Mouse (Mus musculus) left cerebral cortex, postnatal 25 days (tissue): ENCODE results near the gene Lyrm2. TPM values are rescaled to one million over a fixed set of nuclear protein-coding genes. Genes with fewer than 3 reads are reported as not detected.

ENCODE experiments used
- DNase-seq, 2 experiments: peaks; one replicate each; pipeline ENCODE4 v3.0.0; 2022; ENCODE audit warnings: low spot score in 2 of 2, mixed read lengths in 1 of 2
- intact Hi-C: fragments of 180-260 bp; cut with DNase I; formaldehyde crosslinking; loops from one replicate; pipeline ENCODE4 v1.15.1; 2025
- total RNA-seq, 2 experiments: library from RNA; stranded (reverse); gene quantifications; 2 replicates each; pipeline ENCODE4 v1.2.3; 2021

Lyrm2 gene
- 10 to 100 TPM; 31.8 to 33.0 TPM for total RNA-seq

DNA sequence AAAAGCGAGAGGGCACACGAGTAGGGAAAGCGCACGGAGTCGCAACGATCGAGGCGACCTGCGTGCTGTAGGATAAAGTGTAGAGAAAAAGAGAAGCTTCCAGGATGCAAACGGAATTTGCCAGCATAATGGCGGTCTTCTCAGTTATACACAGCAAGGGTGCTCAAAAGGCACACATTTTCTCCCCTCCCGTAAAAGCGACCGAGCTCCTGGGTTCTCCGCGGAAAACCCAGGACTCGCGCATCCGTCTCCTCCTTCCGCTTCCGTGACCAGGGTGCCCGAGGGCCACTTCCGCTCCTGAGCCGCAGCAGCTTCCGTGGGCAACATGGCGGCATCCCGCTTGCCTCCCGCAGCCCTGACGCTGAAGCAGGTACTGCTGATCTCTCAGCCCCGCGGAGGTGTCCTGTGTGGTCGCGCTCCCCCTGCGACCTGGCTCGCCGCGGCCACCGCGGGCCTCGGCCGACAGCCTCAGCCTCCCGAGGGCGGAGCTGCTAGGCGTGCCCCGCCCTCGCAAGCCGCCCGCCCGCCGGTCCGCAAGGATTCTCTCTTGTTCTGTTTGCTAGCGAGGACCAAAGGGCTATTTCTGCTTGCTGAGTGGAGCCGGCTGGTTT lies at the start of gene Lyrm2:
Lyrm2 (plus strand) TSS at position 288 of the 611 bp plus-strand sequence.
- peak; percentile 85 to 89 for DNase-seq
- intact Hi-C loops: loop anchor here (2.0 kb wide), 1 partner anchor 151 kb away; the partner anchor contains the start of gene Ankrd6

DNA sequence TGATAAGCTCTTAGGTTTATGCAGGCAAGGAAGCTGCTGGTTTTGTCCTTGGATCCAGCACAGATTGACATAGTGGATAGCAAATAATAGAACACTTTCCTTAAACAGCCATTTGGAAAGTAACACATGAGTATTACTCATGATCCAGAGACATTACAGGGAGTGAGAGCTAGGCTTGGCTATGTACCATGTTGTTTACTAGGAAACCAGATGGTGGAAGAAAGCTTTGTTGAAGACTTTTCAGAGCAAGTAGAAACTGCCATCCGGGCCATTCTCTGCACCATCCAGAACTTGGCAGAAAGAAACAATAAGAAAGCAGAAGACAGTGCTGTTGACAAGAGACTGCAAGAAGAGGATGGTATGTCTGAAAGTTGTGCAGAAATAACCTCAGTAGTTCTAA lies 49.3 kb upstream of the Lyrm2 start:
- intact Hi-C loops: loop anchor here (5.0 to 10.0 kb wide), 2 partner anchors 202 to 364 kb away; partner anchors contain the start of gene Ankrd6
- DNase-seq: peak in 1 of 2 experiments; percentile 72

DNA sequence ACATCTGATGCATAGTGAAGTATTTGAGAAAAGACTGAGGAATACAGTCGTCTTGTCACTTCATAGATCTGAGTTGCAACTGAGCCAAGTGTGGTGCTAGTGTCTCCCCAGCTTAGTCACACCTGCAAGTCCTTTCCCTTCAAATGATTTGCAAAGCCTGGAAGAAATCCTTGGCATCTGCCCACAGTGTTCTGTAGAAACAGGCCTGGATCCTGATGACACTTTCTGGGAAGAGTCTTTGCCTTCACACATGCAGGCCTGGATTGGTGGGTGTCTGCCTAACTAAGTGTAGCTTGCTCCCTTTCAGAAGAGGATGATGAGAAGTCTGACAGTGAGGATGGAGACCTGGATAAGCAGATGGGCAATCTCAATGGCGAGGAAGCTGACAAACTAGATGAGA lies 42.6 kb upstream of the Lyrm2 start:
- intact Hi-C loops: loop anchor here (10.0 kb wide), 1 partner anchor 357 kb away; no protein-coding TSS in a partner anchor
- DNase-seq: peak; percentile 35 to 84

DNA sequence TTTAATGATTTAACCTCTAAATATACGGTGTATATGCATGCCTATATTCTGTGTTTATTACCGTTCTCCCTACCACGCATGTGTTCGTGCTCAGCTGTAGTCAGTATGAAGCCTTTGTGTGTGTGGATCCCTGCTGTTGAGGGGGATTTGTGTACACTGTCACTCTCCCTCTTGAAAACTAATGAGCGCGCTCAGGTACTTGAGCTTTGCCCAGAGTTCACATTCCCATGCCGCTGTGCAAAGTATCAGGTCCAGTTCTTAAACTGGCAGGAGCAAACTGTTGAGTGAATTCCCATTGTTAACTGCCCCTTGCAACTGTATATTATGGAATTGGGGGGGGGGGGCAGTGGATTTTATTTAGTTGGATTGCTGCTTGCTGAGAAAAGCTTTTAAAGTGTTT lies 32.6 kb upstream of the Lyrm2 start:
- intact Hi-C loops: no loop called here
- no peak for DNase-seq

DNA sequence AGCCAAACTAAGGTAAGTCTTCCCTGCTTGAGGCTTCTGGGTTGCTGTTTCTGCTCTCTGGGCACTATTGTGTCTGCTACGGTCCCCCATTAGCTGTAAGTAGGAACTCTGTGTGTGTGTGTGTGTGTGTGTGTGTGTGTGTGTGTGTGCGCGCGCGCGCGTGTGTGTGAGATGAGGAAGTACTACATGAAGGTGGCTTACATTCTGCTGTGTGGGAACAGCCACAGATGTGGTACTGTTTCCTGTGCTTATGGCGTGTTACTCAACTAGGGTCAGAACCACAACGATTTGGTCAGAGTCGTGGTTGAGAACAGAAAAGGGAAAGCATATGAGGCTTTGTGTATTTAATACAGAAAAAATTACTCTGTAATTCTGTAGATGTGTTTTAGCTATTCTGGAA lies 32.0 kb upstream of the Lyrm2 start:
- DNase-seq: no peak
- intact Hi-C loops: no loop called here

DNA sequence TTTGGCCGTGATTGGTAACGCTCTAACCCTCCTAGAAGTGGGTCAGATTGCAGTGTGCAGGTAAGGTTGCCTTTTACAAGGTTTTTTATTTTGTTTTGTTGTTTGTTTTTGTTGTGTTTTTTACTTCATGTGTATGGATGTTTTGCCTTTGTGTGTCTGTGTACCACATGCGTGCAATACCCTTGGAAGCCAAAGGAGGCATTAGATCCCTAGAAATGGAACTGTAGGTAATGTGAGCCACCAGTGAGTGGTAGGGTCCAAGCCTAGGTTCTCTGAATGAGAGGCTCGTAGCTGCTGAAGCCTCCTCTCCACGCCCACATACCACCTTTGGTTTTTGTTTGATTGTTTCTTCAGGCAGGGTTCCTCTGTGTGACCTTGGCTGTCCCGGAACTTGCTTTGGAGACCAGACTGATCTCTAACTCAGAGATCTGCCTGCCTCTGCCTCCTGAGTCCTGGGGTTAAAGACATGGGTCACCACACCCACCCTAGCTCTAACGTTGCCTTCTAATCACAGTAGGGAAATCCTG lies 29.7 kb upstream of the Lyrm2 start:
- intact Hi-C loops: no loop called here
- DNase-seq: no peak

DNA sequence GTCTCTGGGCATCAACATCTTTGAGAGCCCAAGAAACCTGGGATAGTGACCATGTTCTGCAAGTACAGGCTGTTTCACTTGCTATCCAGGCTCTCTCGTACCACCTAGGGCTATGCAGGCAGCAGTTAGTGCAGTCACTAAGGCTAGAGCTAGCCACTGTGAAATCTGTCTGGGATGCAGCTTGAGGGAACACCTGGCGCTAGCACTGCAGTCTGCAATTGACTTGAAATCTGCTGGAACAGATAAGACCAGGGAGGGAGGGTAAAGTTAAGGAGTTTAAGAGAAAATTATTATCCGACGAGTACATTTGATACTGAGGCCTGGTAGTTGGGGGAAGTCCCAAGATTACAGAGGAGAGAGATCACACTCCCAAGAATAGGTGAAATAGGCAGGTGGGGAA lies 20.1 kb upstream of the Lyrm2 start:
- no peak for DNase-seq
- intact Hi-C loops: no loop called here

DNA sequence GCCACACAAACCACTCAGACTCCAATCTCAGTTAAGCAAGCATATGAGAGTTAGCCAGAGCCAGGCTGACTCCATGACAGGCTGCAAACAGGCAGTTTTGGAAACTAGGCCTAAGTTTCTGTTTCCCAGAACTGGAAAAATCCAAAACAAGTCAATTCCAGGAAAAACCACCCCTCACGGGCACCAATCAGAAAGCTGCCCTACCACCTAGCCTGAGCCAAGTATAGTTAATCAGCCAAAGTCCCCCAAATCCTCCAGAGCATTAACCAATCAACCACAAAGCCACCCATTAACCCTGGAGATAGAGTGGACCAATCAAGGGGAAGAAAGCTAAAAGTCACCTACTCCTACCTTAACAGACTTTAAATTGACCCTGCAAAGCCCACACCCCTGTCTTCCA lies 12.9 kb upstream of the Lyrm2 start:
- intact Hi-C loops: no loop called here
- no peak for DNase-seq

DNA sequence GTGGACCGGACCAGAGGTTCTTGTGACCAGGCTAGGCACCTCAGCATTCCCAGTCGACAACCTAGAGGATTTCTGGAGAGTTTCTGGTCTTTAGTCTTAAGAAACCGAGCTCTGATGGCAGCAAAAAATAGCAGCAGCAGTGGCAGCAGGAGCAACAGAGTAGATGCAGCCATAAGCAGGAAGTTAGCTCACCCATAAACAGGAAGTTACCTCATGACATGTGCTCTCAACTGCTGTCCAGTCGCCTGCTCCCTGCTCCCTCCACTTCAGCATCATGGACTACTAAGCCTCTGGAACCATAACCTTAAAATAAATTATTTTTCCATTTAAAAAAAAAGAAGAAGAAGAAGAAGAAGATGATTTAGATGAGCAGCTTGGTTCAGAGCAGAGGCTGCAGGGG lies 11.0 kb upstream of the Lyrm2 start:
- intact Hi-C loops: no loop called here
- no peak for DNase-seq

DNA sequence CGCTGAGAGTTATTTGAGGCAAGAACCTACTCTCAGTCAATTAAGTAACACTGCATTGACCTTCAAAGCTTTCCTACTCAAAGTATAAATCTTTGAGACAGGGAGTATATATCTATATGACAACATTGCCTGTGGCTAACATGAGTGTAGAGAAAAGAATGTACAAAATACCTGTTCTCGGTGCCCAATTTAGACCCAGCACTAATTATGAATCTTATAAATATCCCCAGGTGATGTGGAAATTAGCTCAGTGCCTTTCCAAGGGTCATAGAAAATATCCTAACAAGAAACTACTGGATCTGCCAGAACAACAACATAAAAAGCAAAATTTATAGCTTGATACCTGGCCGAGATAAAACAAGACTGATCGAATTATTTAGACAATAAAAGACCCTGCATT lies 1.1 kb upstream of the Lyrm2 start:
- no peak for DNase-seq
- intact Hi-C loops: no loop called here

DNA sequence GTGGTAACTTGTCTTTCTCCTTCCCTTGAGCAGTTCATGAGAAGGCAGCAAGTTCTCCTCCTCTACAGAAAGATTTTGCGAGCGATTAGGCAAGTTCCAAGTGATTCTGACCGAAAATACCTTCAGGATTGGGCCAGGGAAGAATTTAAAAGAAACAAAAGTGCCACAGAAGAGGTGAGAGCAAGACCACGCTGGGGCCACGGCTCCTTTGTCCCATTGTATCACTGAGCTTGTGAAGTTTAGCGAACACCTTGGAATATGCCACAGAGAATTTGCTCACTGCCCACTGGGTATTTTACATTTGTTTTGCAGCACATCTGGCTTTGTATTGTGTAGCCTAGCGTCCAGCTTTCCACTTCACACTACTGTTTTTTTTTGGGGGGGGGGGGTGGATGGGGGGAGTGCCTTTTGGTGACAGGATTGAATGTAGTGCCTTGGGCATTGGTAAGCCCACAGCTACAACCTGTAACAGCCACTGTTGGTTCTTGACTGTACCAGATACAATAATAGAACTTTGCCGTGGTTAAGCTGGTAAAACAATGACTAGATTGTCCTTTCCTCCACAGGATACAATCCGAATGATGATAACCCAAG lies 621 bp downstream of the Lyrm2 start:
- intact Hi-C loops: loop anchor here (2.0 kb wide), 1 partner anchor 150 kb away; the partner anchor contains the start of gene Ankrd6
- no peak for DNase-seq

DNA sequence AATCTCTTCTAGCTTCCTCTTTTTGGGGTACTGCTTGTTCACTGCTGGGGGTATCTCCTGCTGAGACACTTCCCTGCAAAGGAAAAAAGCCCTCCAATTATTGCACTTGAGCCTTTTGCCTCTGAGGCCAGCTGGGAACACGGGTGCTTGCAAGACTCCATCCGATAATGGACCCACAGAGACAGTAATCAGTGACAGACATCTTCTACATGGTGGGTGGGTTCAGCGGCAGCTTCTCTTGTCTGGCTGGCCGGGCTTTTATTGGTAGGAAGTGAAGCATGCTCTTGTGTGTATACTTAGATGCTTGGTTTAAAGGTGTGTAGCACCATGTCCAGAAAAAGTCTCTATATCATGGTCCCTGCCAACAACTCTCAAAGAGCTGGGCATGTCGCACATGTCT lies 17.4 kb downstream of the Lyrm2 start:
- DNase-seq: no peak
- intact Hi-C loops: no loop called here

DNA sequence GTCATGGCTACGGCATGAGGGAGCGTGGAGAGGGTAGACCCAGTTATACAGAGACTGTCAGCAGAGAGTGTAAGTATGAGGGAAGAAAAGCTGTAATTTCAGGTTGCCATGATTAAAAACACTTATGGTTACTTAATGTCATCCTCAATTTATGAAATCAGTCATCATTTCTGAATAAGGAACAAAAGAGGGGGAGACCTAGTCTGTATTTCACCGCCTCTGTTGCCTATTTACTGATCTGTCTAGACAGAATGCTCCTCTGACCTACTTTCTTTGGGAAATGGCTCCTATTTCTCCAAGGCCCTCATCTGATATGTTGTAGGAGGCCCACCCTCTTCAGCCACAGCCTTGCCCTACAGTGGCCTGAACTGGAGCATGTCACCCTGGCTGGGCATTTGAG lies 20.6 kb downstream of the Lyrm2 start:
- DNase-seq: no peak
- intact Hi-C loops: no loop called here

DNA sequence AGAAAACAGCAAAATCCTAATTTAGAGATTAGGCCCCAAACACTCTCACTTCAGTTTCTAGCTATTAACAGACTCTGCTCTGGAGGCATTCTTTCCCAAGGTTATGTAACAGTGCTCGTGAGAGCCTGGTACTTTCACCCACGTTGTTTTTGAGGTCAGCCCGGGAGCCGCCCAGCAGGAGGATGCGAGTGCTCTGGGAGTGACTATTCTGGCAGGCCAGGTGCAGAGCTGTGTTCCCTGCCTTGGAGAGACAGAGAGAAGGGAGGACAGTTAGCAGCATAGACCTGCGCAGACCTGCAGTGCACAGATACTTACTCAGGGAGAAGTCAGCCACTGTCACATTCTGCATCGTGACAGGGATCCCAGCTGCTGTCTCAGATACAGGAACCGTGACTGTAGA lies 24.2 kb downstream of the Lyrm2 start:
- intact Hi-C loops: no loop called here
- peak in 1 of 2 experiments; percentile 6 for DNase-seq

DNA sequence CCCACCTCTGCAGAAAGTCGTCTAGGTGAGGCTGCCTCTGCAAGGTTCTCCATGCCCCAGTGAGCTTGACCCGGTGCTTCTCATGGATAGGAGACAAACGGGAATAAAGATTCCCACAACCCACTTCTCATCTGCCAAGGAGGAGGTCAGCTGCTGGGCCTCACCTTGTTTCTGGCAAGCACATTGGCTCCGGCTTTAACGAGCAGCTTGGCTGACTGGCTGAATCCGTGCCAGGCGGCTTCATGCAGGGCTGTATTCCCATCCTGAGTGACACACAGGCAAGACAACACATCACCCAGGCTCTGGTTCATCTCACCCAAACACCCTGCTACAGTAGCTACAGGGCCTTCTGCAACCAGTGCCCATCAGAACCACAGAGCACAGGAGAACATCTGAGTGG lies 26.9 kb downstream of the Lyrm2 start:
- peak in 1 of 2 experiments; percentile 3 for DNase-seq
- intact Hi-C loops: no loop called here

DNA sequence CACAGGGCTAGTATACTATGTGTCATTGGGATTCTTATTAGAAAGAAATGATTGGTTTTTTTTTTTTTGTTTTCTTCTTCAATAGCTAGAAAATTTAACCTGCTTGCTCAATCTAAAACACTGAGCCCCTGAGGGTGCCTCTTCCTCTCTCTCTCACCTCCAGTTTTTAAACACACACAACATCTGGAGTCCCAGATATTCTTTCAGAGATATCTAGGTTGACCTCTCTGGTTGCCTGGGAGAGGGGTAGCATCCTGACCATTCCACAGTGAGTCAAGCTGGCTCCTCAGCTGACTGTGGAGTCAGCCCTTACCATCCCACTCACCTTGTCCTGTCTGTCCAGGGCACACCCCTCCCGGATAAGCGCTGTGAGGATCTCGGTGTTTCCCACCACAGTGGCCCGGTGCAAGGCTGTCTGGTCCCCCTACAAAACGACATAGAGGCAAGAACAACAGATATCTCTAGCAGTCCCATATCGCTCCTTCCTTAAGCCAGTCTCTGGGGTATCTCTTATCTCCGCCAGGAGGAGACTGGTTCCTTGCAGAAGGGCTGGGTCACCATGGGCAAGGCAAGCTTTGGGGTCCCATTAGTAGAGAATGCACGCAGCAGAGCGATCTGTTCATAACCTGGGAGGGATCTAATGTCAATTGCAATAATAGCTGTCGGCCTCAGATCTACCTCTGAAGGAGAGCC lies 28.5 kb downstream of the Lyrm2 start:
- intact Hi-C loops: no loop called here
- no peak for DNase-seq

DNA sequence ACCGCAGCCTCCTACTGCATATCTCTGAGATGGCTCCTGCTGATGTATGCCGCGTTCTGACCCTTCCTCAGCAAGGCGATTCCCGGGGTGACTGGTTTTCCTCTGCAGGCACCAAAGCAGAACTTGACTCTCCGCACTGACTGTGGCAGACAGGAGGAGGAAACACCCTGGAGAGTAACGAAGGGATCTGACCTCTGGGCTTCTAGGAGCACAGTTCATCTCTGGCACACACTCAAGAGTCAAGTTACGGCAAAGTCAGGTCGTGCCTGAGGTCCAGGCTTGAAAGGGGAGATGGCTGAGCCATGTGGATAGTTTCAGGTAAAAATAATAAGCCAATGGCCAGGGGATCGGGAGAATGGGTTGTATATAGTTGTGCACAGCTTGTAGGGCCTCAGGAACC lies 29.3 kb downstream of the Lyrm2 start:
- DNase-seq: no peak
- intact Hi-C loops: no loop called here

DNA sequence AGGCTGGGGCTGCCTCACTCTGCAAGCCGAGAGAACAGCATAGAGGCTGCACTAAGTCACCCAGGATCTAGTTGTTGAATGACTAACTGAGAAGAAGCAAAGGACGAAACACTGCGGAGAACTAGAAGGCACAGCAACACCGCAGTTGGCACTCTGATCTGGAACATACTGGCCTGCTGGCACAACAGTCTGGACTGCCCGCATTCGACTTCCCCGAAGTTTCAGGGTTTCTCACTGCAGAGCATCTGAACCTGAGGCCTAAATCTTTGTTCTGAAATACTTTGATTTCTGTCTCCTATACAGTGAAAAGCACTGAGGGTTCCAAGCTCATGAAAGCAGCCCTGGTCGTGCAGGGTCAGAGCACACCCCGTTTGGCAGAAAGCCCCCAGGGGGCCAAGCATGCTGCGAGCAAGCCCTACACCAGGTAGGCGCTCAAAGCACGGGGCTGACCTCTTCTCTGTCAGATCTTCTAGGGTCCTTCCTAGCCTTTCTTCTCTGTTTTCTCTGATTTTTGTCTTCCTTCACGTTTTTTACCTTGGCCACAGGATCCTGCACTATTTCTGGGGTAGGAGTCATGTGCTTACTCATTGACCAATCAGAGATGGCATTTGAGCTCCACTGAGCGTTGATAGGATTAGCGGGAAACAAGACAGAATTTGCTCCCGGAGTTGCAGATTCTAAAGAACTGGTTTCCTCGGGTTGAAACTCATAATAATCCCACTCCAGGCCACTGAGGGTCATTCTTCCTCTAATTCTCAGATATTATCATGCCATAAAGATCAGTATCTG lies 33.6 kb downstream of the Lyrm2 start:
- DNase-seq: no peak
- intact Hi-C loops: no loop called here

DNA sequence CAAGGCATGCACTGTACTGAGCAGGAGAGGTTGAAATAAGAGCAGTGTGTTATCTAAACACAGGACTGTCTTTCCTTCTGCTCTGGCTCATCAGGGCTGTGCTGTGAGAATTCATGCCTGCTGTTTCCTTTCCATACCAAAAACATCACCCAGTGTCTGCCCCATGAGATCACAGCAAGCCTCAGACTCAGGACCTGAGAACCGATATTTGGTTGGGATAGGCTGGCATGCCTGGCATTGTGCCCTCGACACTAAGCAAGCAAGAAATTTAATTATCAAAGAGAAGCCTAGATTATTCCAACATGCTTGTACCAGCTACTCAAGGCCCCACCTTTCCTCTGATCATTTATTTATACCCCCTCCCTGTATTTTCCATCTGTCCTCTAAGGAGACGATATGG lies 34.5 kb downstream of the Lyrm2 start:
- intact Hi-C loops: no loop called here
- no peak for DNase-seq

DNA sequence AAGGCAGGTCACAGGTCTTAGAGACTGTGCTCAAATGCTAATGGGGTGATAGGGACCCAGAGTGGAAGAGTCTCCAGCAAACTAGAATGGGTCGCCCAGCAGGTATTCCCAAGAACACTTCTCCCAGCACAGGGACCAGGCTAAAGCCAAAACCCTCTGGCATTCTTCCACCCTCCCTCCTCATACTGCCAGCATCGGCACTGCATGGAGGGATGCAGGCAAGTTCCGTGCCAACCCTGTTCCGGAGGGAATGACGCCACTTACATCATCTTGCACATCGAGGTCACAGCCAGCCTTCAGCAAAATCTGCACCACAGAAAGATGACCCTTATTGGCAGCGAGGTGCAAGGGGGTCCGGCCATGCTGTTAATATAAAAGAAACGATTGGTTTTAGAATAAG lies 36.0 kb downstream of the Lyrm2 start:
- DNase-seq: no peak
- intact Hi-C loops: no loop called here
